Mouse (Mus musculus): ENCODE measurements around the gene Pdcd4.
A peak's percentile ranks its signal among the peaks of the same experiment; 100 is the strongest.

Gene Pdcd4

DNA sequence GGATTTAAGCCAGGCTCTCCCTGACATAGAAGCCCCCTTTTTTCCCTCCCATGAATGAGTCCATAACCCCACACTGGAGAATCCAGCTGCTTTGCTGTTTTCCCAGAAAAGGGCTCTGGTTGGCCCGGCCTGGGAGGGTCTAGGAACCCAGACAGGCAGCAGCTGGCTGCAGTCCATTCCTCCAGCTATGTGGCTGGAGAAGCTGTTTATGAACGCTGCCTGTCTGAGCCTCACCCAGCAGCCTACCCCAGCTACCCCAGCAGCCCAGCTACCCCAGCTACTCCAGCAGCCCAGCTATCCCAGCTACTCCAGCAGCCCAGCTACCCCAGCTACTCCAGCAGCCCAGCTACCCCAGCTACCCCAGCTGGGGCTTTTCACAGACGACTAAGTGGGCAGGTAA, at the start of gene Pdcd4:
TSS of gene Pdcd4 (plus strand) at position 171 of the 400 bp plus-strand sequence.
- DNase-seq (ENCODE audit: low spot score), result peak; percentile 27

DNA sequence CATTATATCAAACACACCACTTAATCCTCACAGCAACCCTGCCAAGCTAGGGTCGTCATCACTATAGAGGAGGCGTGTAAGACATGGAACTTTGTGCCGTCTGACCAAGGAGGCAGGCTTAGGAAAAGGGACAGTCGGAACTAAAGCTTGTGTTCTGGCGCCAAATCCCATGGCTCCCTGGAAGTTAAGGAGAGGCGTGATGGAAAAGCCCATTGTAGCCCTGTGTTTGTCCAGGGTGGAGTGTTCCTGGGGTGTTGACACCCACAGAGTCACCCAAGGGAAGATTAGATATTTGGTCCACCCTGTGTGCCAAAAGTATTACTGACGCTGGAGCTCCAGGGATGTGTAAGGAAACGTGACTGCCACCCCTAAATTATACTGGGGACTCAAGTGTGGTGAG, 48.1 kb upstream of the Pdcd4 start:
- DNase-seq (ENCODE audit: low spot score), result no peak

DNA sequence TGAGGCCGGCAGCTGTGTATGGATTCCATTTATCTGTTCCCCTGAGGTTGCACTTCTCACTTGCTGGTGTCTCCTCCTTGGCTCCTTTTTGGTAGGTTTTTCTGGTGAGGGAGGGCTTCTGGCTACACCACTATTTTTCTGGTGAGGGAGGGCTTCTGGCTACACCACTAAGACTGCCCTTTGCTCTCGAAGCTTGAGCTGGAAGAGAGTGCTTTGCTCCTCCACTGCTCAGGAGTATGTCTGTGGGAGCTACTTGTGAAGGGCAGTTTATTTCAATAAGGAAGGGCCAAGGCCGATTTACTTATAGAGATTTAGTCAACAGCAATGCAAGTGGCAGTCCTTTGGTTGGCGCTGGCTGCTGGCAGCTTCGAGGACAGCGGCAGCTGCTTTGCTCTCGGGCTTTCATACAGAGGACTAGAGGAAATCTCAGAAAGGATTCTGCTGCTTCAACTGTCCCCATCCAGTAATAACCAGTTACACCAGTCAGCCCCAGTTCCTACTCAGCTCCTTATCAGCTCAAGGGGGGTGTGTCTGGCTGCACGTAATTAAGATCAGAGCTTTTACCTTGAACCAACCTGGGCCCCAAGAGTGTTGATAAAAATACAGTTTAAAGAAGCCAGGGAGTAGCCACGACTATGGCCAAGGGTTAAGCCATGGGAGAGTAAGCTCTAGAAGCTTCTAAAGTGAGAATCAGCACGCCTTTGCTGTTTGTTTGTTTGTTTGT, 43.6 kb upstream of the Pdcd4 start:
- DNase-seq (ENCODE audit: low spot score), result no peak

DNA sequence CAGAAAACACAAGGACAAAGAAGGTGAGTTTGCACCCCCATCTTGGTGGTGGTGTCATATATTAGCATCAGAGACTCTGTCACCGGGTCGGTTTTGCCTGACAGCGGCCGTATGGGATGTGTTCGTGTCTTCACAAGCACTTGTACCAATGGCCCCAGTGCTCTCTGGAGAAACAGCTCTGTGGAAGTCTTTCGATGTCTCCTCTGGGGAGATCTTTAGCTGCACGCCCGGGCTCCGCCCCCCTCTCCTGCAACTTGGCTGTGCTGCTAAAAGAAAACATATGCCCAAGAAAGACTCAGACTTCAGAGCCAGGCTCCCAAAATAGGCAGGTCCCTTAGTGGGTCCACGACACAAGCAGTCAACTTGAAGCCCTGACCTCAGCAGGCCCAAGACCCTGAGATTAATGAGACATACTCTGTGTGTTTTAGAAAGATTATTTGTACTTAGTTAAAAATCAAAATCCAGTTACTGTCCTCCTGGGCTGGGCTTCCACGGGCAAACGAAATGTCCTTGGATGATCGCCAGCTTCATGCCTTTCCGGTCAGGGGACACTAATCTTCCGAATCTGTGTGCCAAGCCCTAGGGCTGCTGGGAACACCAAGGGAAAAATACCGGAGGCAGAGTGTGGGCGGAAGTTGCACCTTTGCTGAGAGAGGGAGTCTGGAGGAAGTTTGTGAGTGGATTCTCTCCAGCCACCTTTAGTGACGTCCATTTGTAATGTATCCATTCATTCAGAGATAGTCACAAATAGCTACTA, 41.7 kb upstream of the Pdcd4 start:
- DNase-seq (ENCODE audit: low spot score), result no peak

DNA sequence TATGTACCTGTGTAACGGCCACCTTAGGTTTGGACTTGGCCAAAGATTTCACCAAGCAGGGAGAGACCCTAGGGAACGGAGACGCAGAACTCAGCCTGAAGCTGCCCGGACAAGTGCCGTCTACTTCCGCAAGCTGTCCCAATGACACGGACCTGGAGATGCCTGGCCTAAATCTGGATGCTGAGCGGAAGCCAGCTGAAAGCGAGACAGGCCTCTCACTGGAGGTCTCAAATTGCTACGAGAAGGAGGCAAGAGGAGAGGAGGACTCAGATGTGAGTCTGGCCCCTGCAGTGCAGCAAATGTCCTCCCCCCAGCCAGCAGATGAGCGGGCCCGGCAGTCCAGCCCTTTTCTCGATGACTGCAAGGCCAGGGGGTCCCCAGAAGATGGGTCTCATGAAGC, 40.7 kb upstream of the Pdcd4 start:
- no peak for DNase-seq (ENCODE audit: low spot score)

DNA sequence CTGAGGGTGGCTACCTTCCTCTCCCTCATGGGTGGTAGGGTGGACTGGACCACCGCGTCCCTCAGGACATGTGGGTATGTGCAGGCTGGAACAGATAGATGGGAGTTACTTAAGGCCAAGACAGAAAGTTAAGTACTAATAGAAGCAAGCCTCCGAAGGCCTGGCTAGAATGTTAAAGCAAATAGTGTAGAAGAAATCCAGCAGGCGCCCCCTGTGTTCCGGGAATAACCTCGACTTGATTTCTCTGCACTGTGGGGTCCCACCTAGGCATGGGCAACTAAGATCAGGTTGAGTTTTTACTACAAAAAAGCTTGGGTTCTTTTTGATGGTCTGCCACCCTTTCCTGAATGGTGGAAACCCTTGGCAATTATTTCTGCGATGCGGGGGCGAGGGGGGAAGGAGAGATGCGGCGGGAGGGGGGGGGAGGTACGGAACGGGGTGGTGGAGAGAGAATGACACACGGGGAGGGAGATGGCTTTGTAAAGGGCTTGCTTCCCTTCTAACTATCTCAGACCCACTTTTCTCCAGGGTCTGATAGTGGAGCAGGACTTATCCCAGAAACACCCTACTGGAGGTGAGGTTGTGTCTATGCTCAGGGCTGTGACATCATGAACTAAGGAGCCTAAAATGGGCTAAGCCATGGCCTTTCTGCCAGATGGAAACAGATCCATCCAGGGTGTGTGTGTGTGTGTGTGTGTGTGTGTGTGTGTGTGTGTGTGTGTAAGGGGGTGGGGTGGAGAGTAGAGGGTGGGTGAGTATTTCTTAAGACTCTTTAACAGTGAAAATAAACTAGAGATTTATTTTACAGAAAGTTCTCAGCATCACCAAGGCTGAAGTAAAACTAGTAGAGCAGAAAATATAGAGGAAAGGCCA, 40.0 kb upstream of the Pdcd4 start:
- no peak for DNase-seq (ENCODE audit: low spot score)

DNA sequence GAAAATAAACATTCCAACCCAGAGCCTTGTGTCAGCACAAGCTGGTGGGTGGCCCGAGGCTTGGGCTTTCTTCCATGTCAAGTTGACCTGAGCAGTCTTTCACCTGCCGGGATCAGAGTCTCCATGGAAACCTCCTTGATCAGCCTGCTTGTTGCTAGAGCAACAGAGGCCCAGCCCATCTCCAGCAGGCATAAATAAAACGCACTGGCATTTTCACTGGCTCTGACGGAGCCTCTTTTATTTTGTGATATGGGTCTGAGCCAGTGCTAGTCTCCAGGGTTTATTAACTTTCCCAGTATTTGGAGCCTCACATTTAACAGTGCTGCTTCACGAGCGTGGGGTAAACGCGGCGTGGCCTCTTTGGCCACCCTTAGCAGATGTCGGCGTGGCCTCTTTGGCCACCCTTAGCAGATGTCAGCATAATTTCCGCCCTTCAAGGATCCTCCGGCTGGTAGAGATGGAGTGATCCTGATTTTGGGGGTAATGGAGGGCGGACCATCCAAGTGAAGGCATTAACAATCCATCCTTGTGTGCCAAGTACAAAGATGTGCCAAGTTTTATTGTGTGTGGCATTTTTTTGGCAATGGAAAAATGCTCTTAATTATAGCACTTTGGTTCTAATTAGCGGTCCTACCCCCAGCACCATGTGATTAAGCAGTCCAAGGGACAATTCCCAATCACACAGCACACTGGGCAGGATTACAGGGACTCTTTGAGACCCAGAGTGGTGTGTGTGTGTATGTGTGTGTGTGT, 39.2 kb upstream of the Pdcd4 start:
- peak; percentile 36 for DNase-seq (ENCODE audit: low spot score)

DNA sequence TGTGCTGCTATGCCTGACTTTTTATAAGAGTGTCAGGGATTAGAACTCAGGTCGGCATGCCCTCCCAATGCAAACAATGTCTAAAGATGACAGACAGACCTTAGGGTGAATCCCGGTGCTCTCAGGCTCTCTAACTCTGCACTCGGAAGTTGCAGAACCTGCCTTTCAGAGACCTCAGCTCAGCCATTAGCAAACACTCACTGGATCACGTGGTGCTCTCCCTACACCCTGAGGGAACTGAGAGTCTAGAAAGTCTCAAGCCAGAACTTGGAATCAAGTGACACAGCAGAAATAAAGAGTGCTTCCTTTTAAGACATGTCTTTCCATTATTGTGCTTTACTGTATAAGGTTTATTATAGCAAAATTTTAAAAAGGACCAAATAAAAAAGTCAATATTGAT, 37.1 kb upstream of the Pdcd4 start:
- DNase-seq (ENCODE audit: low spot score), result no peak

DNA sequence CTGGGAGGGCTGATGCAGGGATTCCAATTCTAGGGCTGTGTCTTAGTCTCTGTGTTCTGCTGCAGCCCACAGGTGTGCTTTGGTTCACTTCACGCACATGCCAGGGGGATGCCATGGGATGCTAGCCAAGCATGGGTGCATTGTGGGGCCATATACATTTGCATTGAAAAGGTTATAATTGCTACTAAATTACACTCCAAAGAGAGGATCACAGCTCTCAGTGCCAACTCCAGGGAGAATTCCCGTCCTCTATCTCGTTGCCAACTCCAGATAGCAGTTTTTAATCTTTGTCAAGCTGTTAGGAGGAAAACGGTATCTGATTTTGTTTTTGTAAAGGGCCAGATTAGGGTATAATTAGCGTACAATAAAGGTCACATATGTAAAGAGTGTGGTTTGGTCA, 36.2 kb upstream of the Pdcd4 start:
- no peak for DNase-seq (ENCODE audit: low spot score)

DNA sequence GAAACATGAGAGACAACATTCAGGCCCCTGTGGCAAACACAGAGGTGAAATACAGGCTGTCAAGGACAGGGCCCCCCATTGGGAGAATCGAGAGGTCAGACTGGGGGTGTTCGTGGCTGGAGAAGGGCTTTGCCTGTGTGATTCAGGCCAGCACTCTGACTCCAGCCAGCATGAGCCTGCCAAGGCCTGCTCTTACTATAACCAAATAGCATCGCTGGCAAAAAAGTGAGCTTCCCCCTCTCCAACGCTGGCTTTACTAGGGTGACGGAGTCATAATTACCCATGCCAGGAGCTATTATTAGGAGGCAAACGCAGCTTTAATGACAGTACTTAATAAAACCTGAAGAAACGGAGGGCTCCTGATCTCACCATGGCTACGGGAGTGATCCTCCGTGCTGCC, 35.2 kb upstream of the Pdcd4 start:
- no peak for DNase-seq (ENCODE audit: low spot score)

DNA sequence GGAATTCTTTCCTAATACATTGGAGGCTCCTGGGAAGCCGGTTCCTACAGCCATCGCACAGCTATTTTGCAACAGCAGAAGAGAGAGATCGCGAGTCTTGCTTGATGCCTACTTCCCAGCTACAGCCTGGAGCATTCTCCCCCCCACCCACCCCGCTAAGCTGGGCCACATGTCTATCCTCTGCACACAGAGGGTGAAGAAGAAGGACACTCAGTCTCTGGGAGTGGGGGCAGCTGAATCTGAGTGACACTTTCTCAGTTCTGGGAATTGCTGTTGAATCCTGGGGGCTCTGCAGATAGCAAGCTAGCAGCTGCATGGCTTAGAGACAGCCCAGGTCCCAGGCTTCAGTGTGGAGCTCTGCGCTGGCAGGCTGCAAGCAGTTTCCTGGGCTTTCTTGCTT, 34.1 kb upstream of the Pdcd4 start:
- DNase-seq (ENCODE audit: low spot score), result no peak

DNA sequence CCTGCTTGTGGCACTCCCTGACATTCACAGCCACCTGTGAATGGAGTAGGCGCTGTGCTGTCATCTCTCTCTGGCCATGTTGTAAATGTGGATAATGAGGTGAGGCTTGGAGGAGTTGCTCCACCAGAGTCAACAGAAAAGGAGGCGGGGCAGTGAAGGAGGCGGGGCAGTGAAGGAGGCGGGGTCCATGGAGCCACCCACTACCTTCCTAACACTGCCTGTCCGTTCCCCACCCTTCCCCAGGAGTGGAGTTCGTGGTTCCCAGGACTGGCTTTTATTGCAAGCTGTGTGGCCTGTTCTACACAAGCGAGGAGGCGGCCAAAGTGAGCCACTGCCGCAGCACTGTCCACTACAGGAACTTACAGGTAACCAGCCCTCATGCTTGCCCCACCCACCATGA, 32.9 kb upstream of the Pdcd4 start:
- peak; percentile 80 for DNase-seq (ENCODE audit: low spot score)

DNA sequence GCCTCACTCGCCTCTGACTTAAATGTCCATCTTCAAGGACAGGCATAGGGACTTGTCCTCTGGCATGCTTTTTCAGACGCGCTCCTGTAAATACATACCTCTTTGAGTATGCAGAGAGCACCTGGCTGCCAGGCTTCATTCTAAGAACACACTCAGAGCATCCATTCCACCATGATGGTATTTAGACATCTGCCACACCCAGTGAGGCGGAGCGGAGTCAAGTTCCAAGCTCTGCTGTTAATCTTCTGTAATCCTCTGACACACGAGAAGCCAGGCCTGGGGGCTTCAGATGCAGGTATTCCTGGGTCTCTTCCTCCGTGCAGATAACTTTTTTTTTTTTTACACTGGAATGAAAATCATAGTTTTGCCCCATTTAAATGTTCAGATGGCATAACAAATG, 32.4 kb upstream of the Pdcd4 start:
- no peak for DNase-seq (ENCODE audit: low spot score)

DNA sequence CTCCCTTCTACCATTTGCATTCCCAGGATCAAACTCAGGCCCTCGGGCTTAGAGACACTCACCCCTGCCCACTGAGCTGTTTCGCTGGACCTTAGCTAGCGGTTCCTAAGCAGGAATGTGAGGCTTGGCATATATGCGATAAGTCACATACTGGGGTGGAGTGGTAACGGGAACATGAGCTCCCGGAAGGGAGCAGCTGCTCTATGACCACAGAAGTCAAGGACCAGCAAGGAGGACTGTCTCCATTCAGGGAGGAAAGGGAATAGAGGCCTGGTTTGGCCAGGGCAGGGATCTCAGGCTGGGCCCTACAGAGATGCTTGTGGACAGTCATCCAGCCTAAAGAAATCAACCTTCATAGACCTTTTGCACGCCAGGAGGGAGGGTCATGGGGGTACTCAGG, 30.7 kb upstream of the Pdcd4 start:
- no peak for DNase-seq (ENCODE audit: low spot score)

DNA sequence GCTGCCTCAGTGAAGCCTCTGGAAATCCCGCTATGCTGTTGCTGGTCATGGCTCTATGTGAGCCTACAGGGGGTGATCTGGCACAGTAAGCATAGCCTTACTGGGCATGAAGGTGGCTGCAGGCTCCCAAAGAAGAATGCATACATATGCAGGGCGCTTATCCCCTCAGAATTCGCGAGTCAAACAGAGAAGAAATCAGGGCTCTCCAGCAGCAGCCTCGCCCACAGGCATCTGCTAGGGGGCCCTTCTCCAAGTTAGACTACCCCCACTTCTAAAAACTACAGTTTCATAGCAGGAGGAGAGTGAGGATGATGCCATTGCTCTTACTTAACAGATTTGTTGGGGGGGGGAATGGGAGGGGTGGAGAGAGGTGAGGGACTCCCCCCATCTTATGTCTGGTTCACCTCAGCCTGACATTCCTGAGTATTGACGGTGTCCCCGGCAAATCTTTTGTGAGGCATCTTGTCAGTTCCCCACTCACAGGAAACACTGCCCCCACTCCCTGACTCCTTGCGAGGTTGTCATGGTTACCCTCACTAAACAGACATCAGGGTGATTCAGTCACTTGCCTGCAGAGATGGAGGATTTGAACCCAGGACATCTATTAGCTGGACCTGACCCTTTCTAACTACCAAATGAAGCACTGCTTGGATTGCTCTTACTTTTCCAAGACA, 29.3 kb upstream of the Pdcd4 start:
- no peak for DNase-seq (ENCODE audit: low spot score)

DNA sequence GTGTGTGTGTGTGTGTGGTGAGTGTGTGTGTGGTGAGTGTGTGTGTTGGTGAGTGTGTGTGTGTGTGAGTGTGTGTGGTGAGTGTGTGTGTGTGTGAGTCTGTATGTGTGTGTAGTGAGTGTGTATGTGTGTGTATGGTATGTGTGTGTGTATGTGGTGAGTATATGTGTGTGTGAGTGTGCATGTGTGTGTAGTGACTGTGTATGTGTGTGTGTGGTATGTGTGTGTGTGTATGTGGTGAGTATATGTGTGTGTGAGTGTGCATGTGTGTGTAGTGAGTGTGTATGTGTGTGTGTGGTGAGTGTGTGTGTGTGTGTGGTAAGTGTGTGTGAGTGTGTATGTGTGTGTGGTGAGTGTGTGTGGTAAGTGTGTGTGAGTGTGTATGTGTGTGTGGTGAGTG, 24.8 kb upstream of the Pdcd4 start:
- DNase-seq (ENCODE audit: low spot score), result no peak

DNA sequence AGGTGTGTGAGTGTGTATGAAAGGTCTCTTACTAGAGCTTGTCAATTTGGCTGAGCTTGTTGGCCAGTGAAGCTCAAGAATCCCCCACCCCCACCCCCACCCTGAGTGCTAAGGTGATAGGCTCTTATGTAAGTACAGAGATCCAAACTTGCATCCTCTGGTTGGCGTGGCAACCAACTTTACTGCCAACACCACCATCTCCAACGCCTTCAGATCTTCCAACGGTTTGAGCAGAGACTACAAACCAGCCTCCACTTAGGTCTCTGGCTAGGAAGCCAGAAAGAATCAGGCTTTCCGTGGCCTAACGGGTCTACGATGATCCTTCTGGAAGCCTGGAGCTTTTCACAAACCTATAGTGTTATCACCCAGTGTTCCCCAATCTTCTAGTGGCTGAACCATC, 23.9 kb upstream of the Pdcd4 start:
- no peak for DNase-seq (ENCODE audit: low spot score)

DNA sequence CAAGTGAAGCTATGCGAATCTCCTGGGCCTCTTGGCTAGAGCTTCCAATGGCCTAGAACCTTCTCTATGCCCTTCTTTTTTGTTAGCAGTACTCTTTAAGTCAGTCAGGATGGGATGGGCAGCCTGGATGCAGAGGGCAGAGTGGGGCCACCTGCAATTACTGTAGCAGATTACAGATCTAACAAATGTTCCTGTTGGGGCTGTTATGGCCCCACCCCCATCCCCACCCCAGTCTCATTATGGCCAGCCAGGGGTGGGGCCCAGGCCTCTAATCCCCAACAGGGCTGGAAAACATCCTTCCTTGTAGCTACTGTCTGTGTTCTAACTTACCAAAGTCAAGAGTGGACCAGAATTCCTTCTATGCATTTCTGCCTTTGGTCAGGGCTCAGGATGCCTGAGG, 23.2 kb upstream of the Pdcd4 start:
- no peak for DNase-seq (ENCODE audit: low spot score)

DNA sequence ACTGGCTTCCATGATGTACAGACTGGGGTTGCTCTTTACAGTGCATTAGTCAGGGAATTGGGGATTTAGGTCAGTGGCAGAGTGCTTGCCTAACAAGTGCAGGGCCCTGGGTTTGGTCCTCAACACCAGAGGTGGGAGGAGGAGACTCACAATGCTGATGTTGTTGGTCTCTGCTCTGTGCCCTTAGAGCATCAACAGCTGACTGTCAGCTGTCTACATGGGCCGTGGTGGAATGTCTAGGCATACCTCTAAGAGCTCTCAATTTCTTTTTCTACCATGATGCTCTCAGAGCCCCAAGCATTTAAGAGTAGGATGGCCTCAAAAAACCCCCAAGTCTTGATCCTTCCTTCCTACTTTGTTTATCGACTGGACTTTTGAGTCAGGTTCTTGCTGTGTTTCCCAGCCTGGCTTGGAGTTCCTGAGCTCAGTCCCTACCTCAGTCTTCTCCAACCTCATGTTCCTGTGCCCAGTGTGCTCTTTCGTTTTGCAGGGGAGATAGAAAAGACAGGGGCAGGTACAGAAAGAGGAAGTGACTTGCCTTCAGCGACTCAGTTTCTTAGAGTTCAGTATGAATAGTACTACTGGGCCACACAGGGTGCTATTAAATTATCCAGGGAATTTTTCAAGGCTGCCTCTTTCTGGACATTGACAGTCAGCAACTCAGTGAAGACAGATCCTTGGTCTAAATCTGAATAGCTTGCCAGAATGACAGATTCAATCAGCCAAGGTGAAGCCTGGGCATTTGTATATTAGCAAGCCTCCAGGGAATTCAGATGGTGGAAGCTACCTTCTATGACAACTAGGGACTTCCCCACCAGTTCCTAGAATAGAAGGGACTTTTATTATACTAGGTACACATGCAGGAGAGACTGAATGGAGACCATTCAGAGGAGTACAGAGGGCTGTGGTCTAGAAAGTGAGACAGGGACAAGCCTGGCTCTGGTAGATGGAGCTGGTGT, 22.3 kb upstream of the Pdcd4 start:
- DNase-seq (ENCODE audit: low spot score), result no peak

DNA sequence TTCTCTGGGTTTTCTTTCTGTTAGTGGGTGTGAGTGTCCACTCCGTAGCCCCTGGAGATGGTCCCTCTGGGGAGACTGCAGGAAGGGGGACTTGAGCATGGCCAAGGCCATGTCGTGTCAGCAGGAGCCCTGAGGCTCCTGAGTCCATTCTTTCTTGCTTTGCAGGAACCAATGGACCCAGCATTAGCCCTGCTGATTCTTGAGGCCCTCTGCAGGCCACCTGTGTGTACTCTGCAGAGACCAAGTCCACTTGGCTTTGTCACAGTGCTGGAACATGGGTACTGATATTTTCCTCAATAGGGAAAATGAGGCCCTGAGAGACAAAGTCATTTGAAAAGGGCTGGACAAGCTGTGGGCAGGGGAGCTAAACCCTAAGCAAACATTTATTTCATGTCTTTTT, 21.5 kb upstream of the Pdcd4 start:
- DNase-seq (ENCODE audit: low spot score), result no peak
